Mouse (Mus musculus): ENCODE data around the gene Pabpn1l.

- no peak for TF ChIP-seq CTCF (IDR thresholded peaks at IDR 0.05; ENCODE audit: low read depth, low read length)
- no peak for TF ChIP-seq GATA1 (IDR thresholded peaks at IDR 0.05; ENCODE audit: borderline replicate concordance, low read length)
Observed at GRCm38 (mm10) chr8:122661894-122662293, 39.4 kb upstream of the Pabpn1l start.
